Mouse (Mus musculus): ENCODE measurements around the gene Iqck. TPM values are rescaled to one million over a fixed set of nuclear protein-coding genes. Genes with fewer than 3 reads are reported as not detected.

The Iqck gene
- polyA plus RNA-seq, 1 experiment from 2014 or later, result 4.4 TPM

DNA sequence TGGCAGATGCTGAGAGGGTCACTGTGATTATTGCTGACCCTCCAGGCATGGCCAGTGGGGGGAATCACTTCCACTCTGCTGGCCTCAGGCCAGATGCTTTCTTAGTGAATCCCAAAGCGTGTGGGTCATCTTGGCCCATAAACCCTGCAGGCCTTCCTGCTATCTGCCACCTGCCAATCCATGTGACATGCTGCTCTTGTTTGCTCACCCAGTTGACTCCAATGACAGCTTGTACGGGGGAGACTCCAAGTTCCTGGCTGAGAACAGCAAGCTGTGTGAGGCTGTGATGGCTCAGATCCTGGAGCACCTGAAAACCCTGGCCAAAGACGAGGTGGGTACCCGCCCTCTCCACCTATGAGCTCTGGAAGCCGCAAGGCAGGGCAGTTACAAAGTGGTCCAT lies 17.7 kb upstream of the Iqck start:
- H3K9ac ChIP-seq, result no peak overlapping the region
- H3K27ac ChIP-seq, result no peak overlapping the region
- no peak for ATAC-seq (ENCODE audit: low FRiP score)
- peaks cover 4% of the 10 kb centered on the region; the same call in 1 of the 2 replicates for H3K9me3 ChIP-seq
- H3K4me1 ChIP-seq, result no peaks in the 10 kb centered on the region
- WGBS, result 88% methylated on average over 5 of the region's 5 CpGs
- no peaks in the 10 kb centered on the region for H3K27me3 ChIP-seq
- no peak overlapping the region for H3K4me3 ChIP-seq (replicated peaks)
- no peak overlapping the region for H3K4me2 ChIP-seq
- H3K36me3 ChIP-seq (replicated peaks), result peaks cover 93% of the 10 kb centered on the region

DNA sequence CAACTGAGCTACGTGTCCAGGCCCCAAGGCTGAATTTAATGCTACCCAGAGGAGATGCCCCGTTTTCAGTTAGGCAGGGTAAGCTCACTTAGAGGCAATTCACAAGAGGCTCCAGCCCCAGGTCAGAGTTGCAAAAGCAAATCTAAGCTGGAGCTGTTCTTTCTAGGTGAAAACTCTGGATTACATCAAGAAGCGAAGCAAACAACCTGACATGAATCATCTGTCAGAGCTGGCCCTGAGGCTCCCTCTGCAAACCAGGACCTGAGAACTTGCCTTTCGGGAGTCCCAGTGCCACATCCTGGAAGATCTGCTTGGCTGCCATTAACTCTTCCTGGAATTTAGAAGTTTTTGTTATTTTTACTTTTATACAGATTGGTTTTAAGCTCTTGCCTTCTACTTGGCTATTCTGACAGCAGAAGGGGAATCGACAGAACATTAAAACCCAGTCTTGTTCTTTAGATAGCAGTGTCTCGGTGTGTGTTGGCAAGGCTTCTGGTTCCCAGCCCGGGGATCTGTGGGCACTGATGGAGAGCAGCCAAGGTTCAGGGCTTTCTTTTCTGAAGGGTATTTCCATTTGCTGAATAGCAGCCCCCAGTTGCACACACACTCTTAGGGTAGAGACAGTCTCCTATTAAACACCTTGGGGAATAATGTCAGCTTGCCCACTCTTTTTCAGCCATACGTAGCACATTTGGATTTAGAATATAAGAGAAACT lies 14.4 kb upstream of the Iqck start:
- Histone ChIP-seq H3K36me3 (replicated peaks) (peaks cover 95% of the 10 kb centered on the region), H3K27me3 (no peaks in the 10 kb centered on the region), H3K9ac (no peak overlapping the region), H3K27ac (no peak overlapping the region), H3K4me2 (no peak overlapping the region), H3K4me3 (replicated peaks) (no peak overlapping the region), H3K4me1 (no peaks in the 10 kb centered on the region), H3K9me3 (peaks cover 4% of the 10 kb centered on the region; the same call in 1 of the 2 replicates)
- 86% methylated on average over 8 of the region's 8 CpGs for WGBS
- no peak for ATAC-seq (ENCODE audit: low FRiP score)

DNA sequence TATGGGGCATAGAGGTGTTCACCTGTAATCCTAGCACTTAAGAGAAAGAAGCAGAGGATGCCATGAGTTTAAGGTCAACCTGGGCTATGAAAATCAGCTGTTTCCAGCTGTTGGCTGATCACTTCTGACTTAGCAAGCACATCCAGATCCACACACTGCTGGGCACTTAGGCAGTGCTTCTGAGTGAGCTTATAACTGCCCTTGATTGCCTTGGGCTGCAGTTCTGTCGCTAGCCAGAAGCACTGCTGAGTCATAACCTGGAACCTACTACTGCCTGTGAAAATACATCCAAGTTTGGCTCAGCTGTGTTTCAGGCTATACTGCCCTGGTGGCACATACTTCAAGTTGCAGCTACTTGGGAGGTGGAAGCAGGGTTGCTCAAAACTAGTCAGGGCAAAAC lies 13.8 kb upstream of the Iqck start:
- ATAC-seq (ENCODE audit: low FRiP score), result no peak

DNA sequence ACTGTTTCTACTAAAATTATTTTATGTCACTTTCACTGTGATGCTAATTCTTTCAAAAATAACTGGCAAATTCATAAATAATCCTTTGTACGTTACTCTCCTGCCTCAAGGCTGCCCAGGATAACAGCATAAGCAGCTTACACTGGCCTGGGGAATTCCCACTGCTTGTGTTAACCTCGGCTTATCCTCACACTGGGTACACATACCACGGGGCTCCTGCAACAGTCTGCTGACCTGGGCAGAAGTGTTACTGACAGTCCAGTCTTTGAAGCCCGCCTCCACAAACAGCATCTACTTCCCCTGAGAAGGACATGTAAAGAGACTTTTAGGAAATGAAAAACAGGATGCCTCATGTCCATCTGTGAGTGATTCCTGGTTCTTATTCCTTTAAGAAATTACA lies 12.6 kb upstream of the Iqck start:
- 88% methylated on average over 4 of the region's 4 CpGs for WGBS
- peaks cover 93% of the 10 kb centered on the region for H3K36me3 ChIP-seq (replicated peaks)

More for the DNA sequence above, 13.8 kb upstream of the Iqck start:
- Histone ChIP-seq H3K9ac (no peak overlapping the region), H3K9me3 (peaks cover 4% of the 10 kb centered on the region; the same call in 1 of the 2 replicates), H3K4me1 (no peaks in the 10 kb centered on the region), H3K4me3 (replicated peaks) (no peak overlapping the region), H3K27me3 (no peaks in the 10 kb centered on the region), H3K36me3 (replicated peaks) (peaks cover 95% of the 10 kb centered on the region), H3K4me2 (no peak overlapping the region), H3K27ac (no peak overlapping the region)
- 66% methylated on average over 1 of the region's 1 CpGs for WGBS

DNA sequence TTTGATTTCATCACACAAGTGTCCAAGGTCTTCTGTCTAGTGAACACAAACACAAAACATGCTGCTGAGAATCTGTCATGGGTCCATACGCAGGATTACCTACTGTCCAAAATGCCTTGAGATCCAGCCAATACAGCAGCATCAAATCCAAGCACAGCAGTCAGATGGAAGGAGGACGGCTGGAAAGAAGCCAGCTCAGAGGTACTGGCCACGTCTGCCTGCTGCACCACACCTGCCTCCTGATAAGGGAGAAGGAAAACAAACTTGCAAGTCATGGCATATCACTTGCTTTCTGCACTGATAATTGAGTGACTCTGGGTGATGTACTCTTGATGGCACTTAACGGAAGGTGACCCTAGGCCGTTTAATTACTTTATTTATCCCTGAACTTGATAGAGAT lies 10.4 kb upstream of the Iqck start:
- Histone ChIP-seq H3K9me3 (no peaks in the 10 kb centered on the region), H3K4me1 (no peaks in the 10 kb centered on the region), H3K27me3 (no peaks in the 10 kb centered on the region), H3K36me3 (replicated peaks) (peaks cover 97% of the 10 kb centered on the region), H3K4me2 (no peak overlapping the region), H3K27ac (no peak overlapping the region), H3K9ac (no peak overlapping the region), H3K4me3 (replicated peaks) (no peak overlapping the region)
- no peak for ATAC-seq (ENCODE audit: low FRiP score)
- 87% methylated on average over 5 of the region's 5 CpGs for WGBS

More for the DNA sequence above, 12.6 kb upstream of the Iqck start:
- no peaks in the 10 kb centered on the region for H3K4me1 ChIP-seq
- H3K4me3 ChIP-seq (replicated peaks), result no peak overlapping the region
- no peak for ATAC-seq (ENCODE audit: low FRiP score)
- no peak overlapping the region for H3K9ac ChIP-seq
- H3K9me3 ChIP-seq, result peaks cover 4% of the 10 kb centered on the region; the same call in 1 of the 2 replicates
- no peak overlapping the region for H3K4me2 ChIP-seq
- H3K27me3 ChIP-seq, result no peaks in the 10 kb centered on the region
- no peak overlapping the region for H3K27ac ChIP-seq

DNA sequence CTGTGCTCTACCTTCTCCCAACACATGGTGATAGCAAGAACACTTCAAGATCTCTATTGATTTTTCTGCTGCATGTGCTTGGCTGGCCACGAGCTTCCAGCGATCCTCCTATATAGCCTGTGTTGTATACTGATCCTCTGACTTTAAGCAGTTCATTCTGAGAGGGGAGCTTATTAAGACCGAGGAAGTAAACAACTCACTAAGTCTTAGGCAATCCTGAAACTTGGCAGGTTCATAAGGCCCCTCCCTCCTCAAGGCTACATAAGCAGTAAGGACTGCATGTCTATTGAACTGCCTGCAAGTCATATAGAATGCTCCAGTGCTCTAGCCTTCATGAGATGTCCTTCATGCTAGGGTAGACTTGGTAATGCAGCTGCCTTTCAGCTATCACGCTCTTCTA lies 9.2 kb upstream of the Iqck start:
- Histone ChIP-seq H3K27ac (no peak overlapping the region), H3K9me3 (no peaks in the 10 kb centered on the region), H3K4me2 (no peak overlapping the region), H3K4me1 (no peaks in the 10 kb centered on the region), H3K9ac (no peak overlapping the region), H3K36me3 (replicated peaks) (peaks cover 99% of the 10 kb centered on the region), H3K4me3 (replicated peaks) (no peak overlapping the region), H3K27me3 (no peaks in the 10 kb centered on the region)
- WGBS, result 90% methylated on average over 4 of the region's 4 CpGs
- no peak for ATAC-seq (ENCODE audit: low FRiP score)

DNA sequence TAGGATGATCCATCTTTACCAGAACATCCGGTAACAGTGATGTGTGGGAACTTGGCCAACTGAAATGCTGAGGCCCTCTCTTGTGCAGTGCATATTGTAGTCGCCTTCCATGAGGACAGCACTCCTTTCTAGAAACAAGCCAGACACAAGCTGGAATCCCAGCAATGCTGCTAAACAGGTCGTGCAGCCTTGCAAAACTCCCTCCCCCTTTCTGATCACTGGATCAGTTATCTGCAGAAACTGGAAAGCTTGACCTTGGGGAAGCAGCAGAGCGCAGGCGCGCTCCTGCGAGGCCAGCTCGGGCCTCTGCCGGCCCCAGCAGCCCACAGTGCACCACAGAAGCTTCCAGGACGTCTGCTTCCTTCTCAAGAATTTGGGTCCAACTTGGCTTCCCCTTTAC lies 6.8 kb upstream of the Iqck start:
- Histone ChIP-seq H3K4me2 (no peak overlapping the region), H3K27ac (no peak overlapping the region), H3K27me3 (no peaks in the 10 kb centered on the region), H3K4me1 (peaks cover under 1% of the 10 kb centered on the region), H3K9me3 (no peaks in the 10 kb centered on the region), H3K4me3 (replicated peaks) (no peak overlapping the region), H3K9ac (no peak overlapping the region), H3K36me3 (replicated peaks) (peaks cover 91% of the 10 kb centered on the region)
- no peak for ATAC-seq (ENCODE audit: low FRiP score)
- 88% methylated on average over 10 of the region's 10 CpGs for WGBS

DNA sequence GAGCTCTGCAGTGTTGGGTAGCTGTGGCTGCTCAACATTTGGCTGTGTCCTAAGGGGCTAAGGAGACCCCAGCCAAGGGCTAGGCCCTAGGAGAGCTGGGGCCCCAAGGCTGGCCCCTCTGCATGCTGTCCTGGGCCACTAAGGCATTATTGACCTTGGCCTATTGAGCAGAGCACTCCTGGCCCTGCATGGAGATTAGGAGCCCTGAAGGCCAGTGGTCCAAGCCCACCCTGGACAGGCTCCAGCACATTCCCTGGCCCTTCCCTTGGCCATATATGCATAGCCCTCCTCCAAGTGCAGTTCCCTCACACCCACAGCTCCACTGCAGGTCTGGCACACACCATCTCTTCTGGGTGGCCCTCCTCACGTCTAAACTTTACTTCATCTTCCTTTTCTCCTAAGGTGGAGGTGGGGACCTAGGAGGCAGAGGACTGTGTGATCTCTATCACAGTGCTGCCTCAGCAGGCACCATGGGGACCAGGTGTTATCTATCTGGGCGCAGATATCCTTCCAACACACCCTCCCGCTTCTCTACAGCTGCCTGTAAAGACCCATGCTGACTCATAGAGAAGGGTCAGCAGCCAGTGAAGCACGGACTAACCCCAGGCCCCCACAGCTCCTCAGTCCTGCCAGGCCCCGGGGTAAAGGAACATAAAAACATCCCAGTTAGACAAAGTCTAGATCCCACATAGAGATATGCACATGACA lies 5.9 kb upstream of the Iqck start:
- peaks cover 82% of the 10 kb centered on the region for H3K36me3 ChIP-seq (replicated peaks)
- H3K9ac ChIP-seq, result no peak overlapping the region
- H3K27ac ChIP-seq, result no peak overlapping the region
- no peaks in the 10 kb centered on the region for H3K27me3 ChIP-seq
- 90% methylated on average over 5 of the region's 5 CpGs for WGBS
- no peak overlapping the region for H3K4me3 ChIP-seq (replicated peaks)
- peaks cover 9% of the 10 kb centered on the region for H3K4me1 ChIP-seq
- no peaks in the 10 kb centered on the region for H3K9me3 ChIP-seq
- ATAC-seq (ENCODE audit: low FRiP score), result no peak
- H3K4me2 ChIP-seq, result no peak overlapping the region

DNA sequence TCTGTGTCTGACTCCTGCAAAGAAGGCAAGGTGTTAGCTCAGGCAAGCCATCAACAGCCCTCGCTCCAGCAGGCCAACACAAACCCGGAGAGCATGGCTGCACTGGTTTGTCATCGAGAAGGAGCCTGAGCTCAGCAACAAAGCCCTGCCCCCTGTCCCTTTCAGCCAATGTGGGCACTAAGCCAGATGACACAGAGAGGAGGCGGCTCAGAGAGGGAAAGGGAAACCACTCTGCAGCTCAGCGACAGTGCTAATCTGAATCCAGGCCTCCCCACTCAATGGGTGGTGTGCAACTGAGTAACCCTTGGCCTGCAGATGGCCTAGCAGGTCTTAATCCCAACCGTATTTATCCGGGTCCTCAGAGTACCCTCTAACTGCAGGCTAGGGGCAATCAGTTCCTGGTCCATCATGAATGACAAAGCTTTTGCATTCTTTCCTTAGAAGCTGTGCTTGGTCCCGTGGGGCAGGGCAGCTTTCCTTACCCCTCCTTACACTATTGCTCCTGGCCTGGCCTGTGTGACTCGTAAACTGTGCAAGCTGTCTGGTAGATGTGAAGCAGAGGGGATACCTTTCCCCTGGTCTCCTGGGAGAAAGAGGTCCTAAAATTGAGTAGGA lies 4.8 kb upstream of the Iqck start:
- H3K4me1 ChIP-seq, result peaks cover 11% of the 10 kb centered on the region
- no peak overlapping the region for H3K27ac ChIP-seq
- no peak for ATAC-seq (ENCODE audit: low FRiP score)
- WGBS, result 85% methylated on average over 9 of the region's 9 CpGs
- H3K4me3 ChIP-seq (replicated peaks), result no peak overlapping the region
- H3K9ac ChIP-seq, result no peak overlapping the region
- H3K36me3 ChIP-seq (replicated peaks), result peaks cover 71% of the 10 kb centered on the region
- H3K4me2 ChIP-seq, result no peak overlapping the region
- H3K27me3 ChIP-seq, result no peaks in the 10 kb centered on the region
- H3K9me3 ChIP-seq, result no peaks in the 10 kb centered on the region

DNA sequence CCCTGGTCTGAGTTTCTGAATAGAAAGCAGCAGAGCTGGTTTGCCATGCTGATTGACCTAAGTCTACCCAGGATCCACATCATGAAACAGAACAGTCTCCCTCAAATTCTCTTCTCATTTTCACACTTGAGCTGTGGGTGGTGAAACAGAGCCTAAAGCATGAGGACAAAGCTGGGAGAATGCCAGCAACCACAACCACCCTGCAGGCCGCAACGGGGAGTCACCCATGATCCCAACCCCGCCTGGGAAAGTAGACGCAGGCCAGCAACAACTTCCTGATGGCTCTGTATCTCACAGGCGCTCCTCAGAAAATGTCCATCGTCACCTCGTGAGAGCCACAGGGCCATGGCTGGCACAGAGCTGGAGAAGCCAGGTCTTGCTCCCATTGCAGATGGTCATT lies 4.0 kb upstream of the Iqck start:
- no peak overlapping the region for H3K4me2 ChIP-seq
- H3K27me3 ChIP-seq, result no peaks in the 10 kb centered on the region
- H3K4me1 ChIP-seq, result peaks cover 16% of the 10 kb centered on the region
- no peak overlapping the region for H3K27ac ChIP-seq
- no peaks in the 10 kb centered on the region for H3K9me3 ChIP-seq
- peaks cover 63% of the 10 kb centered on the region for H3K36me3 ChIP-seq (replicated peaks)
- no peak for ATAC-seq (ENCODE audit: low FRiP score)
- 96% methylated on average over 7 of the region's 7 CpGs for WGBS
- no peak overlapping the region for H3K4me3 ChIP-seq (replicated peaks)
- no peak overlapping the region for H3K9ac ChIP-seq

DNA sequence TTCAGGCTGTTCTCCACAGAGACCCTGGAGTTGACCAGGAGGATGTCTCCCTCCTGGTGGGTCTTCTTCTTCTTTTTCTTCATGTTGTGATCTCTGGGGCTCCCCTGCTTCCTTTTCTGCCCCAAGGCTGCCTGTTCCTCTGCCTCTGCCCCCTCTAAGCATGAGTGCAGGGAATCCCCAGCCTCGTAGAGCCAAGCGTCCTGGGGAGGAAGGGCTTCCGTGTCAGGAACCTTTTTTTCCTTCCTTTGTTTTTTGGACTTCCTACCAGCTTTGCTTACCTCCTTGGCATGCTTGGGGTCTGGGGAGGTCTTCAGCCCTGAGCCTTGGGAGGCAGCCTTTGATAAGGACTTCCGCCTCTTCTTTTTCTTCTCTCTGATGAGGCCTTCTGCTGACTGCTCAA lies 2.9 kb upstream of the Iqck start:
- Histone ChIP-seq H3K9ac (no peak overlapping the region), H3K9me3 (no peaks in the 10 kb centered on the region), H3K4me2 (no peak overlapping the region), H3K4me3 (replicated peaks) (no peak overlapping the region), H3K27ac (no peak overlapping the region), H3K36me3 (replicated peaks) (peaks cover 54% of the 10 kb centered on the region), H3K27me3 (no peaks in the 10 kb centered on the region), H3K4me1 (peaks cover 16% of the 10 kb centered on the region)
- ATAC-seq (ENCODE audit: low FRiP score), result no peak
- 87% methylated on average over 4 of the region's 4 CpGs for WGBS

DNA sequence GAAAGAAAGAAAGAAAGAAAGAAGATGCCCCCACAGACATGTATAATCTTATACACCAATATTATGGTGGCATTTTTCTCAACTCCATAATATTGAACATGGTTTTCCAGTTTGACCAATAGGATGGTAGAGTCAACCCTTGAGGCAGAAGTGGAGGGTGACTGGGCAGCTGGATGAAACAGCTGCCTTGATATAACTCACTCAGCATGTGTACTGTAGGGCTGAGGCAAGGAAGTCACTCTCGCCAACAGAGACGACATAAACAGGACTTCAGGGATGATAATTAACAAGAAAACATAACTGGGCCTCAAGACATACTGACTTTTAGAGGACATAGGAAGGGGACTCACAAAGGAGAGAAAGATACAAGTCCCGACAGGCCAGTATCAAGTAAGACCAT lies 946 bp upstream of the Iqck start:
- H3K4me3 ChIP-seq (replicated peaks), result peak overlapping the region; percentile 90
- no peaks in the 10 kb centered on the region for H3K9me3 ChIP-seq
- H3K4me1 ChIP-seq, result peaks cover 16% of the 10 kb centered on the region
- no peak overlapping the region for H3K27ac ChIP-seq
- peak overlapping the region; percentile 81 for H3K9ac ChIP-seq
- peak overlapping the region; percentile 79 for H3K4me2 ChIP-seq
- H3K27me3 ChIP-seq, result no peaks in the 10 kb centered on the region
- H3K36me3 ChIP-seq (replicated peaks), result peaks cover 34% of the 10 kb centered on the region
- 30% methylated on average over 3 of the region's 3 CpGs for WGBS
- no peak for ATAC-seq (ENCODE audit: low FRiP score)

Measured in forebrain, embryonic 12.5 days (tissue).